Mouse (Mus musculus): ENCODE results near the gene Zfp704.

Gene Zfp704

GRCm38 (mm10) chr3:9429946-9430345 lies 179.9 kb downstream of the Zfp704 start:
- no peak for DNase-seq (ENCODE audit: low read depth, low spot score)

GRCm38 (mm10) chr3:9427826-9428225 lies 182.1 kb downstream of the Zfp704 start:
- DNase-seq (ENCODE audit: low read depth, low spot score): no peak

GRCm38 (mm10) chr3:9425661-9426060 lies 184.2 kb downstream of the Zfp704 start:
- no peak for DNase-seq (ENCODE audit: low read depth, low spot score)

GRCm38 (mm10) chr3:9424637-9425036 lies 185.2 kb downstream of the Zfp704 start:
- no peak for DNase-seq (ENCODE audit: low read depth, low spot score)

- DNase-seq (ENCODE audit: low read depth, low spot score): no peak
Measured at GRCm38 (mm10) chr3:9423669-9424068, 186.2 kb downstream of the Zfp704 start.

GRCm38 (mm10) chr3:9408896-9409295 lies 201.0 kb downstream of the Zfp704 start:
- DNase-seq (ENCODE audit: low read depth, low spot score): no peak

- DNase-seq (ENCODE audit: low read depth, low spot score): peak; percentile 17
Measured at GRCm38 (mm10) chr3:9407801-9408200, 202.1 kb downstream of the Zfp704 start.

- no peak for DNase-seq (ENCODE audit: low read depth, low spot score)
Measured at GRCm38 (mm10) chr3:9407119-9407546, 202.8 kb downstream of the Zfp704 start.

GRCm38 (mm10) chr3:9405341-9405740 lies 204.5 kb downstream of the Zfp704 start:
- no peak for DNase-seq (ENCODE audit: low read depth, low spot score)

- no peak for DNase-seq (ENCODE audit: low read depth, low spot score)
Measured at GRCm38 (mm10) chr3:9403255-9404050, 206.4 kb downstream of the Zfp704 start.

GRCm38 (mm10) chr3:9402836-9403235 lies 207.0 kb downstream of the Zfp704 start:
- no peak for DNase-seq (ENCODE audit: low read depth, low spot score)

GRCm38 (mm10) chr3:9402345-9402744 lies 207.5 kb downstream of the Zfp704 start:
- DNase-seq (ENCODE audit: low read depth, low spot score): no peak

GRCm38 (mm10) chr3:9401685-9402084 lies 208.2 kb downstream of the Zfp704 start:
- DNase-seq (ENCODE audit: low read depth, low spot score): no peak

- no peak for DNase-seq (ENCODE audit: low read depth, low spot score)
Measured at GRCm38 (mm10) chr3:9400886-9401221, 209.0 kb downstream of the Zfp704 start.

- DNase-seq (ENCODE audit: low read depth, low spot score): peak; percentile 36
Measured at GRCm38 (mm10) chr3:9400201-9400885, 209.5 kb downstream of the Zfp704 start.

- DNase-seq (ENCODE audit: low read depth, low spot score): peak; percentile 68
Measured at GRCm38 (mm10) chr3:9398271-9398670, 211.6 kb downstream of the Zfp704 start.
